Mouse (Mus musculus) liver, embryonic 14.5 days (tissue): ENCODE results near the gene Diras2.

Source experiments
- CTCF ChIP-seq: IDR thresholded peaks from 2 replicates; pipeline ENCODE4 v1.5.1; 2016; ENCODE audit warnings: antibody characterized with exemption, low read depth, control low read depth
- EP300 ChIP-seq: IDR thresholded peaks from 2 replicates; pipeline ENCODE4 v1.6.1; 2016; ENCODE audit warnings: antibody characterized with exemption, low read depth

GRCm38 (mm10) chr13:52530008-52530945 is 802 bp downstream of the Diras2 start:
- peak; percentile 55 for TF ChIP-seq CTCF
- TF ChIP-seq EP300, result no peak
